Mouse (Mus musculus) MEL (cell line): Measurements from ENCODE around the gene Eva1b. TPM values are rescaled to one million over a fixed set of nuclear protein-coding genes. Genes with fewer than 3 reads are reported as not detected.

ENCODE experiments used
- DNase-seq: peaks from one replicate; pipeline ENCODE4 v3.0.0; 2011; ENCODE audit warnings: low read depth, low spot score
- H3K27ac ChIP-seq: 2 replicates; pipeline ENCODE4 v1.5.1; 2012; ENCODE audit warnings: low read depth, mild to moderate bottlenecking, control low read depth, low read length, moderate library complexity; ENCODE audit not compliant: control insufficient read depth
- H3K27me3 ChIP-seq, 2 experiments: fragments of 150-350 bp in 1 of 2; sonication (generic) in 1 of 2; 2 replicates each; pipeline ENCODE4 v1.6.1; 2012; ENCODE audit warnings: low read length in 2 of 2, mild to moderate bottlenecking in 2 of 2, improper control_type of control experiment in 1 of 2, moderate library complexity in 1 of 2; ENCODE audit not compliant: insufficient read depth in 2 of 2, control insufficient read depth in 1 of 2
- H3K36me3 ChIP-seq, 2 experiments: 2 replicates each; pipeline ENCODE4 v1.6.1; 2012 to 2014; ENCODE audit warnings: low read length in 2 of 2, improper control_type of control experiment in 1 of 2, inconsistent platforms in 1 of 2, mild to moderate bottlenecking in 1 of 2; ENCODE audit not compliant: insufficient read depth in 2 of 2, control insufficient read depth in 1 of 2
- H3K4me1 ChIP-seq, 2 experiments: fragments of 150-350 bp in 1 of 2; sonication (generic) in 1 of 2; 2 replicates each; pipeline ENCODE4 v1.6.1; 2012; ENCODE audit warnings: low read length in 2 of 2, improper control_type of control experiment in 1 of 2, mild to moderate bottlenecking in 1 of 2; ENCODE audit not compliant: insufficient read depth in 2 of 2, control insufficient read depth in 1 of 2
- H3K4me3 ChIP-seq, 2 experiments: fragments of 150-350 bp in 1 of 2; sonication (generic) in 1 of 2; 2 replicates each; pipeline ENCODE4 v1.5.1; 2012; ENCODE audit warnings: low read depth in 2 of 2, low read length in 2 of 2, mild to moderate bottlenecking in 2 of 2, moderate library complexity in 2 of 2, control low read depth in 1 of 2, improper control_type of control experiment in 1 of 2; ENCODE audit not compliant: control insufficient read depth in 1 of 2, insufficient read depth in 1 of 2
- H3K79me2 ChIP-seq: 2 replicates; pipeline ENCODE4 v1.6.1; 2012; ENCODE audit warnings: mild to moderate bottlenecking, low read length, moderate library complexity; ENCODE audit not compliant: control insufficient read depth, poor library complexity, insufficient read depth
- H3K9ac ChIP-seq: 2 replicates; pipeline ENCODE4 v1.6.1; 2012; ENCODE audit warnings: low read depth, mild to moderate bottlenecking, control low read depth, low read length, moderate library complexity; ENCODE audit not compliant: control insufficient read depth, poor library complexity, severe bottlenecking
- H3K9me3 ChIP-seq: fragments of 150-350 bp; sonication (generic); replicated peaks from 2 replicates; pipeline ENCODE4 v1.6.1; 2012; ENCODE audit warnings: mild to moderate bottlenecking, low read length, improper control_type of control experiment, moderate library complexity; ENCODE audit not compliant: insufficient read depth
- BHLHE40 ChIP-seq: IDR thresholded peaks from 2 replicates; pipeline ENCODE4 v1.6.1; 2012; ENCODE audit warnings: low read depth, mild to moderate bottlenecking, inconsistent platforms, low read length, improper control_type of control experiment, borderline replicate concordance
- CHD1 ChIP-seq: IDR thresholded peaks from 2 replicates; pipeline ENCODE4 v1.6.1; 2012; ENCODE audit warnings: low read depth, mild to moderate bottlenecking, inconsistent platforms, low read length, improper control_type of control experiment
- CHD2 ChIP-seq: IDR thresholded peaks from 2 replicates; pipeline ENCODE4 v1.6.1; 2011; ENCODE audit warnings: low read length, improper control_type of control experiment
- CTCF ChIP-seq, 3 experiments: IDR thresholded peaks in 2 of 3; conservative IDR thresholded peaks in 1 of 3; 2 replicates each; pipeline ENCODE4 v1.5.1; 2011 to 2012; ENCODE audit warnings: low read length in 3 of 3, low read depth in 2 of 3, mild to moderate bottlenecking in 2 of 3, improper control_type of control experiment in 1 of 3, inconsistent platforms in 1 of 3, mixed read lengths in 1 of 3, moderate library complexity in 1 of 3; ENCODE audit not compliant: control insufficient read depth in 1 of 3, insufficient read depth in 1 of 3, poor library complexity in 1 of 3, severe bottlenecking in 1 of 3
- E2F4 ChIP-seq: IDR thresholded peaks from 2 replicates; pipeline ENCODE4 v1.6.1; 2011; ENCODE audit warnings: low read depth, low read length, improper control_type of control experiment, borderline replicate concordance
- ELF1 ChIP-seq: IDR thresholded peaks from 2 replicates; pipeline ENCODE4 v1.6.1; 2014; ENCODE audit warnings: low read depth, mild to moderate bottlenecking, inconsistent platforms, low read length, improper control_type of control experiment, moderate library complexity
- EP300 ChIP-seq, 2 experiments: IDR thresholded peaks; 2 replicates each; pipeline ENCODE4 v1.6.1; 2011; ENCODE audit warnings: improper control_type of control experiment in 2 of 2, low read length in 2 of 2, low read depth in 1 of 2, mild to moderate bottlenecking in 1 of 2
- ETS1 ChIP-seq: IDR thresholded peaks from 2 replicates; pipeline ENCODE4 v1.6.1; 2012; ENCODE audit warnings: low read depth, mild to moderate bottlenecking, inconsistent platforms, low read length, improper control_type of control experiment, moderate library complexity
- HCFC1 ChIP-seq: IDR thresholded peaks from 2 replicates; pipeline ENCODE4 v1.6.1; 2012; ENCODE audit warnings: low read depth, mild to moderate bottlenecking, inconsistent platforms, low read length, improper control_type of control experiment, moderate library complexity
- JUND ChIP-seq: IDR thresholded peaks from 2 replicates; pipeline ENCODE4 v1.6.1; 2011; ENCODE audit warnings: low read depth, mild to moderate bottlenecking, improper control_type of control experiment, low read length
- KAT2A ChIP-seq: conservative IDR thresholded peaks from 2 replicates; pipeline ENCODE4 v1.6.1; 2012; ENCODE audit warnings: low read depth, low read length, improper control_type of control experiment, inconsistent platforms
- MAFK ChIP-seq: IDR thresholded peaks from 2 replicates; pipeline ENCODE4 v1.6.1; 2011; ENCODE audit warnings: low read depth, mild to moderate bottlenecking, low read length, improper control_type of control experiment, borderline replicate concordance
- MAX ChIP-seq: IDR thresholded peaks from 2 replicates; pipeline ENCODE4 v1.6.1; 2011; ENCODE audit warnings: low read length, improper control_type of control experiment
- MAZ ChIP-seq: IDR thresholded peaks from 2 replicates; pipeline ENCODE4 v1.6.1; 2012; ENCODE audit warnings: low read depth, mild to moderate bottlenecking, inconsistent platforms, low read length, improper control_type of control experiment
- MEF2A ChIP-seq: IDR thresholded peaks from 2 replicates; pipeline ENCODE4 v1.6.1; 2014; ENCODE audit warnings: low read depth, mild to moderate bottlenecking, inconsistent platforms, low read length, improper control_type of control experiment; ENCODE audit not compliant: poor library complexity, insufficient replicate concordance, severe bottlenecking; ENCODE audit errors: extremely low read depth
- MXI1 ChIP-seq: IDR thresholded peaks from 2 replicates; pipeline ENCODE4 v1.6.1; 2011; ENCODE audit warnings: mild to moderate bottlenecking, low read depth, low read length, improper control_type of control experiment
- MYC ChIP-seq: IDR thresholded peaks from 2 replicates; pipeline ENCODE4 v1.6.1; 2011; ENCODE audit warnings: low read depth, mild to moderate bottlenecking, low read length, improper control_type of control experiment, moderate library complexity
- NELFE ChIP-seq: IDR thresholded peaks from 2 replicates; pipeline ENCODE4 v1.6.1; 2011; ENCODE audit warnings: low read depth, low read length, improper control_type of control experiment
- NRF1 ChIP-seq: IDR thresholded peaks from 2 replicates; pipeline ENCODE4 v1.6.1; 2014; ENCODE audit warnings: low read depth, mild to moderate bottlenecking, inconsistent platforms, low read length, improper control_type of control experiment, moderate library complexity; ENCODE audit not compliant: poor library complexity, insufficient read depth, severe bottlenecking
- POLR2A ChIP-seq, 2 experiments: IDR thresholded peaks; 2 replicates each; pipeline ENCODE4 v1.6.1; 2011 to 2012; ENCODE audit warnings: low read length in 2 of 2, mild to moderate bottlenecking in 2 of 2, control low read depth in 1 of 2, improper control_type of control experiment in 1 of 2, low read depth in 1 of 2, moderate library complexity in 1 of 2; ENCODE audit not compliant: control insufficient read depth in 1 of 2, insufficient read depth in 1 of 2, poor library complexity in 1 of 2
- POLR2AphosphoS2 ChIP-seq: IDR thresholded peaks from 2 replicates; pipeline ENCODE4 v1.6.1; 2011; ENCODE audit warnings: low read length, improper control_type of control experiment
- POLR2AphosphoS5 ChIP-seq: IDR thresholded peaks from 2 replicates; pipeline ENCODE4 v1.6.1; 2012; ENCODE audit warnings: low read depth, borderline replicate concordance, mild to moderate bottlenecking, inconsistent platforms, low read length, moderate library complexity, mixed read lengths
- RAD21 ChIP-seq: IDR thresholded peaks from 2 replicates; pipeline ENCODE4 v1.6.1; 2011; ENCODE audit warnings: mild to moderate bottlenecking, low read depth, low read length, improper control_type of control experiment
- RCOR1 ChIP-seq: IDR thresholded peaks from 2 replicates; pipeline ENCODE4 v1.6.1; 2012; ENCODE audit warnings: low read depth, mild to moderate bottlenecking, inconsistent platforms, low read length, improper control_type of control experiment
- SIN3A ChIP-seq: IDR thresholded peaks from 2 replicates; pipeline ENCODE4 v1.6.1; 2012; ENCODE audit warnings: low read length, improper control_type of control experiment, inconsistent platforms
- SMC3 ChIP-seq: IDR thresholded peaks from 2 replicates; pipeline ENCODE4 v1.6.1; 2011; ENCODE audit warnings: low read depth, low read length, improper control_type of control experiment
- TAL1 ChIP-seq: IDR thresholded peaks from 2 replicates; pipeline ENCODE4 v1.6.1; 2012; ENCODE audit warnings: mild to moderate bottlenecking, inconsistent platforms, low read length, moderate library complexity, mixed read lengths
- TBP ChIP-seq: IDR thresholded peaks from 2 replicates; pipeline ENCODE4 v1.8.0; 2011; ENCODE audit warnings: low read depth, low read length, improper control_type of control experiment
- TCF12 ChIP-seq: IDR thresholded peaks from 2 replicates; pipeline ENCODE4 v1.6.1; 2014; ENCODE audit warnings: low read depth, mild to moderate bottlenecking, inconsistent platforms, low read length, improper control_type of control experiment, moderate library complexity
- UBTF ChIP-seq: IDR thresholded peaks from 2 replicates; pipeline ENCODE4 v1.6.1; 2012; ENCODE audit warnings: low read depth, mild to moderate bottlenecking, inconsistent platforms, low read length, improper control_type of control experiment, moderate library complexity, borderline replicate concordance; ENCODE audit not compliant: insufficient read depth
- USF1 ChIP-seq: IDR thresholded peaks from 2 replicates; pipeline ENCODE4 v1.6.1; 2014; ENCODE audit warnings: low read depth, mild to moderate bottlenecking, inconsistent platforms, low read length, improper control_type of control experiment, moderate library complexity
- USF2 ChIP-seq, 2 experiments: IDR thresholded peaks; 2 replicates each; pipeline ENCODE4 v1.6.1; 2011 to 2012; ENCODE audit warnings: improper control_type of control experiment in 2 of 2, low read length in 2 of 2, borderline replicate concordance in 1 of 2, inconsistent platforms in 1 of 2, low read depth in 1 of 2, mild to moderate bottlenecking in 1 of 2; ENCODE audit not compliant: insufficient read depth in 1 of 2
- ZC3H11A ChIP-seq: IDR thresholded peaks from 2 replicates; pipeline ENCODE4 v1.6.1; 2012; ENCODE audit warnings: low read depth, mild to moderate bottlenecking, inconsistent platforms, low read length, improper control_type of control experiment
- ZKSCAN1 ChIP-seq: IDR thresholded peaks from 2 replicates; pipeline ENCODE4 v1.6.1; 2012; ENCODE audit warnings: low read depth, mild to moderate bottlenecking, inconsistent platforms, low read length, improper control_type of control experiment, moderate library complexity
- ZMIZ1 ChIP-seq: IDR thresholded peaks from 2 replicates; pipeline ENCODE4 v1.6.1; 2012; ENCODE audit warnings: low read depth, mild to moderate bottlenecking, inconsistent platforms, low read length, improper control_type of control experiment, moderate library complexity
- ZNF384 ChIP-seq: IDR thresholded peaks from 2 replicates; pipeline ENCODE4 v1.6.1; 2012; ENCODE audit warnings: low read depth, mild to moderate bottlenecking, inconsistent platforms, low read length, improper control_type of control experiment
- polyA plus RNA-seq, 2 experiments: library from polyadenylated mRNA; stranded (reverse) in 1 of 2; unstranded in 1 of 2; fragments of >175 nt in 1 of 2; fragments of >200 nt in 1 of 2; gene quantifications; 2 replicates each; pipeline versions ENCODE4 v1.2.1 to v1.2.4; 2012; ENCODE audit warnings: low replicate concordance in 2 of 2, low read depth in 1 of 2; ENCODE audit not compliant: insufficient read length in 2 of 2, insufficient read depth in 1 of 2, missing spikeins in 1 of 2
- total RNA-seq: library from RNA; depleted of rRNA; stranded (reverse); fragments of 300-350 nt; gene quantifications from 2 replicates; pipeline ENCODE4 v1.2.3, GENCODE M21; 2012

Eva1b gene
- total and polyA plus RNA-seq, 3 experiments = 9.6 to 12.2 TPM; not detected in 1

GRCm38 (mm10) chr4:126102061-126102841 is 45.3 kb upstream of the Eva1b start:
- H3K4me1 ChIP-seq = peaks cover 9 to 49% of the 10 kb centered on the region in 2 experiments
- TF ChIP-seq CTCF (IDR thresholded peaks at IDR 0.05 in 2 of 3, conservative IDR thresholded peaks at IDR 0.05 in 1 of 3; ENCODE audit: control insufficient read depth in 1 of 3, insufficient read depth in 1 of 3, low read depth in 2 of 3, low read length in 3 of 3, poor library complexity in 1 of 3, severe bottlenecking in 1 of 3) (no peak), MAZ (no peak), HCFC1 (no peak), KAT2A (no peak), POLR2AphosphoS5 (no peak), USF2 (IDR thresholded peaks at IDR 0.05; ENCODE audit: borderline replicate concordance in 1 of 2, insufficient read depth in 1 of 2, low read depth in 1 of 2, low read length in 2 of 2) (peak in 1 of 2 experiments; percentile 60; a peak in 2 of 4 replicates), ELF1 (no peak), BHLHE40 (peak; percentile 86), EP300 (IDR thresholded peaks at IDR 0.05; ENCODE audit: low read depth in 1 of 2, low read length in 2 of 2) (no peak), MAFK (no peak), POLR2AphosphoS2 (no peak), TBP (no peak), TAL1 (no peak), UBTF (no peak), NELFE (no peak), CHD2 (no peak), MXI1 (no peak), ZMIZ1 (no peak), TCF12 (0 out of 2 replicates have a peak, but pooled peaks have one; percentile 4), SIN3A (no peak), NRF1 (no peak), MYC (no peak), RAD21 (no peak), MAX (peak; percentile 53; the same call in 1 of the 2 replicates), ZNF384 (no peak), ETS1 (peak; percentile 18; the same call in 1 of the 2 replicates), RCOR1 (no peak), POLR2A (IDR thresholded peaks at IDR 0.05; ENCODE audit: control insufficient read depth in 1 of 2, insufficient read depth in 1 of 2, low read depth in 1 of 2, low read length in 2 of 2, poor library complexity in 1 of 2) (no peak), CHD1 (no peak), MEF2A (no peak), JUND (no peak), USF1 (peak; percentile 91), ZC3H11A (no peak), SMC3 (no peak), E2F4 (no peak), ZKSCAN1 (no peak)

More at GRCm38 (mm10) chr4:126102061-126102841, 45.3 kb upstream of the Eva1b start:
- DNase-seq = peak; percentile 59
- peak overlapping the region; percentile 93 for H3K27ac ChIP-seq
- no peaks in the 10 kb centered on the region for H3K27me3 ChIP-seq
- H3K79me2 ChIP-seq = peaks cover 38% of the 10 kb centered on the region
- peak overlapping the region; percentile 39 to 58 for H3K4me3 ChIP-seq
- peak overlapping the region; percentile 84 for H3K9ac ChIP-seq
- H3K9me3 ChIP-seq = no peaks in the 10 kb centered on the region
- H3K36me3 ChIP-seq = peaks cover 0 to 37% of the 10 kb centered on the region in 2 experiments; a peak in 2 of 4 replicates
